Mouse (Mus musculus) naive thymus-derived CD4-positive, alpha-beta T cell, adult 2 months (primary cell): Measurements from ENCODE around the gene Hist1h4c.

Experiments used
- DNase-seq: peaks from one replicate; pipeline ENCODE4 v3.0.0-alpha.2; 2011; ENCODE audit warnings: low read depth

Gene Hist1h4c

DNA sequence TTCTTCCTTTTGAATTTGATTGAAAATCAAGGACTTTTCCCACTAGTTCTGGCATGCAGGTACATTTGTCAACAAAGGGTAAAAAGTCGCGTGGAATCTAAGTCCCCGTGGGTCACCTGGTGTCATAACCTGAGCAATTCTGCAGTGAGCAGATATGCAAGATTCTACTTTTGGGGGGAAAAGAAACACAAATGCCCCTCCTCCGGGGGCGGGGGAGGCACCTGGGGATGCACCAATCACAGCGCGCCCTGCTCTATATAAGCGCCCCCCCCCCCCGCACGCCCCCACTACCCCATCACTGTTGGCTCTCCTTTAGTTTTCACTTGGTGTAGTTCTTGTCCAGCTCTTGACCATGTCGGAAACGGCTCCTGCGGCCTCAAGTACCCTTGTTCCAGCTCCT is 2.7 kb downstream of the Hist1h4c start, which contains the start of gene Hist1h1t:
Gene Hist1h1t (plus strand): TSS at position 301 of the 400 bp plus-strand sequence.
- DNase-seq, result no peak

DNA sequence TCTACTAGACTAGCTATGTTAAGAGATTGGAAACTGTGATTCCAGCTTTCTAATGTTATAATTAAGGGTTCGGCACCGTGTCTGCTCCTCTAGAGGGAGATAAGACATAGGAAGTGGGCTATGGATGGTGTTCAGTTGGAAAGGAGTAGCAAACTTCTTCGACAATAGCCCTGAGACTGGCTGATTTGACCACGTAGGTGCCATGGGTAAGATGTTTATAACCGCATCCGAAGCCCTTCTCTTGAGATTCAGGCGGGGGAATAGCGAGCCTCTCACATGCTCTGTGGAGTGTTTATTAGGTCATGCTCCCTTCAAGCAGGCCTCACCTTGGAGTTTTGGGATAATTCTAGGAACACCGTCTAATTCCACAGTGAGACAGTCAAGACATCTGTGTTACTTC is 3.3 kb downstream of the Hist1h4c start:
- no peak for DNase-seq

DNA sequence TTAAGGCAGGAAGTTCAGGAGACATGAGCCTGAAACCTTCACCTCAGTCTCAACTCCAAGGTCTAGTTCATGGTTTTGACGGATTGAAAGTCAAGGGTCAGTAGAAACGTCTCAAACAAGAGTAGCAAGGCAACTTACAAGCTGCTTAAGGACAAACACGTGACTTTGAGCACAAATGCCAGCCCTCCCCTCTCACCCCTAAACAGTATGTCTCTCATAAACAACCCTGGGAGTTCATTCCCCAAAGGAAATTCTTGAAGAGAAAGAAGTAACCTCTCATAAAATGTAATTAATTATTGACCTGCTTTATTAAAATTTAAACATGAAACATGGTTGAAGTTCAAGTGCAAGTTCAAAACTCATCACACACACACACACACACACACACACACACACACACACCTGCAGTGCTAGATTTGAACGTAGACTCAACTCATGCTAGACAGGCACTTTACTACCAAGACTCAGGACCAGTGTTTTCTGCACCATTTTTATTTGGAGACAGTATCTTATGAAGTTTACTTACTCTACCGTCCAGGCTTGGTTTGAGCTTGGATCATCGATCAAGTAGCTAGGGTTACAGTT is 4.3 kb downstream of the Hist1h4c start:
- DNase-seq, result no peak

DNA sequence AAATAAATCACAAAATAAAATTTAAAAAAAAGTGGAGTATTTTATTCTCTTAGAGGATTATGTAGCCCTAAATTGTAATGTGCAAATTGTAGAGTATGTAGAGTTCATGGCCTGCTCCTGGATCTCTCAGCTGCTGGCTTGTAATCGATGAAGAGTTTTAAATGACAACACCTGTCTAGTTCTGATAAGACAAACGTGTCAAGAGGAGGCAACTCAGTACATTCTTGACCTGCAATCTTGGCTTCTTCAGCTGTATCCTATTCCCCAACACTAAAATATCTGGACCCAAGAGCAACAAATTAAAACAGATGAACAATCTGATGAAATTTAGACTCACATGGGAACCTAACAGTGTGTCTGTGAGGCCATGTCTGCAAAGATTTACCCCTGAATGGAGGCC is 8.8 kb downstream of the Hist1h4c start:
- DNase-seq, result no peak

DNA sequence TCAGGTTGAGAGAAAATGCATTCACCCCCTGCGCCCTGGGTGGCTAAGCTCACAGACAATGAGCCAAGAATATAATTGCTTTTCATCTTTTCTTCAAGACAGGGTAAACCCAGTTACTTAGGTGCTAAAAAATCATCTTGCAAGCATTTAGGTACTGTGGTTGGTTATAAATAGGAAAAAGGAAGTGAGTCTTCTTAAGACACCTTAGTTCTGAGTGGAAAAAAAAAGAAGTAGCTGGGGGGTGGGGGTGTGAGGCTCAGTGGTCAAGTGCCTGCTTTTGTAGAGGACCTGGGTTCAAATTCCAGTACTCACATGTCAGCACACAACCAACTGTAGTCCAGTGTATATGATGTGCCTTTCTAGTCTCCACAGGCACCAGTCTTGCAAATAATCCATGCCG is 9.3 kb downstream of the Hist1h4c start:
- DNase-seq, result no peak

DNA sequence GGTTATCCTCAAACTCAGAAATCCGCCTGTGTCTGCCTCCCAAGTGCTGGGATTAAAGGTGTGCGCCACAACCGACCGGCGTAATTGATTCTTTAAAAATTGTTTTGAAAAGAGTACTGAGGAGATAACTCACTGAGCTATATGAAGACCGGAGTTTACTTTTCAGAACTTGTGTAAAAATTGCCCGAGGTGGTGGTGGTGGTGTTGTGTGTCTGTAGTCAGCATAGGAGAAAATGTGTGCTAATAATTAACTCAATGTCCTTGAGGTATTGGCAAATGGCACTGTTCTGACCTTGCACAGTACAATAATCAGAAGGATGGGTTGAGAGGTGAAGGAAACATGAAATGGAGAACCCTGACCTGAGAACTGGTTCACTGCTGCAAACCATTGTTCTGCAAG is 10.3 kb downstream of the Hist1h4c start:
- DNase-seq, result no peak

DNA sequence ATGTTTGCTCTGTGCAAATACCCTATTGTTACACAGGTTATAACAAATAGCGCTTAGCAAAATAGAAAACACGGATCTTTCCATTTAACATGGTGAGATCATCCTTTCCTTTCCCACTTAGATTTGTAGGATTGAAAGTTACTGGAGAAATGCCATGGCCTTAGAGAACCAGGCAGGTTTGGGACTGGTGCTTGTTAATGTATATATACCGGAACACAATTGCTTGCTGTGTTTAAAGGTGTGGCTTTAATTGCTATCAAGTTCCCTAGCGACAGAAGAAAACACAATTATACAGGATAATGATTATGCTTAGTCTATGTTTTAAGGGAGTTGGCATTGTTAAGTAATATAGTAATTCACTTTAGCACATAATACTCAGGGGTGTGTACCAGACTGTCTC is 11.1 kb downstream of the Hist1h4c start:
- DNase-seq, result no peak

DNA sequence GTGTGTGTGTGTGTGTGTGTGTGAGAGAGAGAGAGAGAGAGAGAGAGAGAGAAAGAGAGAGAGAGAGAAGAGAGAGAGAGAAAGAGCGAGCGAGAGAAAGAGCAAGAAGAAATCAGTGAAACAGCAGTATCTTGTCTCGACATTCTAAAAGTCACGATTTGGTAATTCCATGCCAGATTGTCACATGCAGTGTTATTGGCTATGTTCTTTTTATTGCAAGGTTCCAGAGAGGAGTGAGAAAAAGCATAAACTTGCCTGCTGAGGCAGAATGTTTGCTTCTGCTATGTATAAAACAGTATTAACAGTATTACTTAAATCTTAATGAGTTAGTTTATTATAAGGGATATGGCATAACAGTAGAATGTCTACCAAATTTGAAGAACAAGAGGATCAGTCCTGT is 12.3 kb downstream of the Hist1h4c start:
- DNase-seq, result peak; percentile 18

DNA sequence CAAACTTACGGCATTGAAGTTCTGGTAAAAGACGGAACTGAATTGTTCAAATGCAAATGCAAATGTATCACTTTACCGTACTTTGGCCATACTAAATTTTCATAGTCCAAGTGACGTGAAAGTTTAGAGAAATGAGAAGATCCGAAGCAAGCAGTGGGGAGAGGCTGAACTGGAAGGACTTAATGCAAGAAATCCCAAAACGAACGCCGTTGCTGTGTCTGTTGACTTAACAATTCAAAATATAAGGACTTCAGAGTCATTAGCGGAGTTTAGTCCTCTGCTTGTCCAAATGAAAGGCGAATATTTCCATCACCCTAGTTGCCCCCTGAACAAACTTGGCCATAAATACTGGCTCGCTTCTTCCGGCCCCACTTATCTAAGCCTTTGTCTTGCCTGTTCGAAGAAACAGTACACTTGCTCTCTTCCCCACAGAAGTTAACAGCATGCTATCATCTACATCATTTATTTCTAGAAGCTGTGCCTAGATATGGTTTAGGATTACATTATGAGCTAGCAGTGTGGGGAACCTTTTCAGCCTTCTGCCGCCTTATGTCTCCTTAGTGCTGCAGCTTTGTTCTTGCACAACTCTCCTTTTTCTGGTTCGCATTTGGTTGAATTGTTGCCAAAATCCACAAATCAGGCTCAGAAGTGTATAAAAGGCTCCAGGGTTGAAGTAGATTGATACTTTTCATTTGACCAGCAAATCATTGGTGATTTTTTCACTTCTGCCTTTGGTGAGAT is 13.0 kb downstream of the Hist1h4c start:
- no peak for DNase-seq

DNA sequence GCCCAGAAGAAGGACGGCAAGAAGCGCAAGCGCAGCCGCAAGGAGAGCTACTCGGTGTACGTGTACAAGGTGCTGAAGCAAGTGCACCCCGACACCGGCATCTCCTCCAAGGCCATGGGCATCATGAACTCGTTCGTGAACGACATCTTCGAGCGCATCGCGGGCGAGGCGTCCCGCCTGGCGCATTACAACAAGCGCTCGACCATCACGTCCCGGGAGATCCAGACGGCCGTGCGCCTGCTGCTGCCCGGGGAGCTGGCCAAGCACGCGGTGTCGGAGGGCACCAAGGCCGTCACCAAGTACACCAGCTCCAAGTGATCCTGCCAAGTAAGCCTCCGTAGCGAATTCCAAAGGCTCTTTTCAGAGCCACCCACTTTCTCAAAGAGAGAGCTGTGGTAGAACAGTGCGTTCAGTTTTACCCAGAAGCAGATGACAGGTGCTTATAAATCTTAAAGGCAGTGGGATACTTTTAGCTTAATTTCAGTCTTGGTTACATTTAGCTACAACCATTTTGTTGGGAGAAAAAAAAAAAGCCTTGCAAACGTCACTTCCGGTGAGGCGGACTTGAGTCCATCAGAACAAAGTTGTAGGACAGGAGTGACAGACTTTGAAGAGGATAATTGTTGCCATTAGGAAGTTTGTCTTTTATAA is 13.8 kb downstream of the Hist1h4c start:
- DNase-seq, result peak; percentile 88

DNA sequence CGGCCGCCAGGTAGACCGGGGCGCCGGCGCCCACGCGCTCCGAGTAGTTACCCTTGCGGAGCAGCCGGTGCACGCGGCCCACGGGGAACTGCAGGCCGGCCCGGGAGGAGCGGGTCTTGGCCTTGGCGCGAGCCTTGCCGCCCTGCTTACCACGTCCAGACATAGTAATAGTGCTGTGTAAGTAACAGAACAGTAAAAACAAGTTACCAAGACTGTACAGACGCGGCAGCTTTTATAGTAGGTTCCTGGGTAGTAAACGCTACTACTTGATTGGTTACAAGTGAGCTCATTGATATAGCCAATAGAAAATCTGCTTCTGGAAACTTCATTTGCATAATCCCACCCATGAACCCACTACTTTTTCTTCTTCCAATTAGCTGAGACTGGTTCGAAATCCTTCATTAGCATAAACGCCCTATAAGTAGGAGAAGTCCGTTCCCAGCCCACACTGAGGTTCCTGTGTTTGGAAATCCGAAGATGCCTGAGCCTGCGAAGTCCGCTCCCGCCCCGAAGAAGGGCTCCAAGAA is 14.4 kb downstream of the Hist1h4c start, which contains the start of the genes Hist1h2ac and Hist1h2bc:
Gene Hist1h2ac (minus strand): TSS at position 194 of the 527 bp plus-strand sequence.
Gene Hist1h2bc (plus strand): TSS at position 445 of the 527 bp plus-strand sequence.
- peak; percentile 96 for DNase-seq

DNA sequence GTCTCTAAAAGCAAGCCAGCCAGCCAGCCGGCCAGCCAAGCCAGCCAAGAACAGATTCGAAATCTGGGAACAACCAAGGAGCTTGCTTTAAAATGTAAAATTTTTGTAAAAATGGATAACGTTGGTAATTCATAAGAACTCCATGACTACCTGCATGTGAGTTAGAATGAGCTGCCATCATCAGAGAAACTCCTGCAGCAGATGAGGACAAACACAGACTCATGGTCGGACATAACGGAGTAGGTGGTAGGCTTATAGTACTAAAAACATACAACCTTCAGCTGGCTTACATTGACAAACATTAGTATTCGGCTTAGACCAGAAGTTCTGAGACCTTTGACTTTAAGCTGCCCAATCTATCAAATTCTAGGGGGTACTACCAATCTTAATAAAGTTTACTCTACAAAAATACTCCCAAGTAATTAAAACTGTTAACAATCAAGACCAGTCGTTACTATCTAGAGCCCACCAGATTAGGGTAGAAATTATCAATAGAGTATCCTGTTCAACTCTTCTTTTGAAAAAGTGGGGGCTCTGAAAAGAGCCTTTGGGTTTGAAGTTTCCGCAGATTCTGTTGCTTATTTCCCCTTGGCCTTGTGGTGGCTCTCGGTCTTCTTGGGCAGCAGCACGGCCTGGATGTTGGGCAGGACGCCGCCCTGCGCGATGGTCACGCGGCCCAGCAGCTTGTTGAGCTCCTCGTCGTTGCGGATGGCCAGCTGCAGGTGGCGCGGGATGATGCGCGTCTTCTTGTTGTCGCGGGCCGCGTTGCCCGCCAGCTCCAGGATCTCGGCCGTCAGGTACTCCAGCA is 15.1 kb downstream of the Hist1h4c start:
- DNase-seq, result peak; percentile 53

DNA sequence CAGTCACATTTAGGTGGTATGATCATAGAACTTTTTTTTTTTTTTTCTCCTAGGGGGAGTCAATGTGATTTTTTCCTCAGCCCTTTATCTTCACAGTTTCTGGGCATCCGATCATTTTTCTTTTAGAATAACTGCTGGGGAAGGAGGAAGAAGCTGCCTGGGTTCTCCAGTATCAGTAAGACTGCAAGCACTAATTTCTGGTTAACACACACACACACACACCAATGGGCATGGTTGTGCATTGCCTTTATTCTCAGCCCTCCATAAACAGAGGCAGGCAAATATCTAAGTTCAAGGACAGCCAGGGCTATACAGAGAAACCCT is 15.7 kb downstream of the Hist1h4c start:
- no peak for DNase-seq

DNA sequence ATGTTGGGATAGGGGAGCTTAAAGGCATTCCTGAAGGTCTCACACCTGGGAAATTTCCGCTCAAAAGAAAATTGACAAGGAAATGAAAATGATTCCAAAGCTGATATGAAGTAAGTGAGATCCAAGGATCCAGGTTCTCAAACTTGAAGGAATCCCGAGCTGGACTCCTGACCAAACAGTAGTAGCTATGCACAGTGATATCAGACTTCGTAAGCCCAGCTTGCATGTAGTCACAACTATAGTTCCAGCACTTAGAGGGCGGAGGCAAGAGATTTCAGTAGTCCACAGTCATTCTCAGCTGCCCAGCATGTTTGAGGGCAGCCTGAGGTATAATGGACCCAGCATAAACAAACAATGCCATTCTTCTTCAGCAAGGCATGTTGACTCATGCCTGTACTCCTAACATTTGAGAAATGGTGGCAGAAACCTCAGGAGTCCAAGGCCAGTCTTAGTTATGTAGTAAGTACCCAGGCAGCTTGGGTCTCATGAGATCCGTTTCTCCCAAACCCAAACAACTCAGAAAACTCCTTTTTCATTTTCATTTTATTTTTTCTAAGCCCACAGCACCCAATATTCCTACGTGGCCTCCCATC is 16.2 kb downstream of the Hist1h4c start:
- DNase-seq, result no peak

DNA sequence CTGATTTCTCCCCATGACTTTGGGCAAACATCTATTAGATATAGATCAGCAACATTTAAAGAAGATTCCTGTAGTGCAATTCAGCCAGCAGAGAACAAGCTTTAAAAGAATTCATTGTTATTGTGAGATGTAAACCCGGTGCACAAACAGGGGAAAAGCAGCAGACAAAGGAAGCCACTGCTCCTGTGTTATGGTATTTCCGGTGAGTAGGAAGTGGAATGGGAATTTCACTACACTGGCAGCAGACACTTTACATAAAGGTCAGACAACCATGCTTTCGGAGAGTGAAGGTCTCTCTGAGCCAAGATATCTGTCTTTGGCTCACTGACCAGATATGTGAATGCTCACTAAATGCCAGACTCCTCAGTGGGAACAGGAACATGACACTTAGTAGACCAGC is 35.7 kb downstream of the Hist1h4c start:
- DNase-seq, result no peak

DNA sequence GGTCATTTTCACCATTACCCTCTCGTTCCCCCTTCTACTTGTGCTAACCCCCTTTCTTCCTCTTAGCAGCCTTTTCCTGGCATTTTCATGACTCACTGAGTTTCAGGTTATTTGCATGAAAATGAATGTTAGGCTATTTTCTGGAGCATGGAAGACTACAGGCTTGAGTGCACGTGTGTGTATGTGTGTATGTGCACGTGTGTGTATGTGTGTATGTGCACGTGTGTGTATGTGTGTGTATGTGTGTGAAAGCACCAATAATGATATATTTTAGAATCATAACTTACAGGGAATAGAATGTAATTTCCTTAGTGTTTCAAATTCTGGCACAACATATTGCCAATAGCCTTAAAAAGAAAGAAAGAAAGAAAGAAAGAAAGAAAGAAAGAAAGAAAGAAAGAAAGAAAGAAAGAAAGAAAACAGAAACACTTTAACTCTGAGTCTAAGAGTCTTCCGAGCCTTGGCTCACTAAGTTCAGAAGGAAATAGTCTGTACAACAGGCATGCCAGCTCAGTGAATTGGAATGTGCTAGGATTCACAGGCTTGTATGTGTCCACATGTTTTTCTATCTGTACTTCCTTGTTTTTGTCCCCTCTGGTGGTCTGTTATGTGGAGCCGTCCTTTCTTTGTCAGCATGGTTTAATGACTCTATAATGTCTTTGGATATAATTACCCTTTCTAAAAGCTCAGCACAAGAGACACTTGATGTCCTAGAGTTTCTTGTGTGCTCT is 38.5 kb downstream of the Hist1h4c start:
- DNase-seq, result no peak
